ENCODE assay signal across 7 mouse cellular contexts in the genomic region with DNA sequence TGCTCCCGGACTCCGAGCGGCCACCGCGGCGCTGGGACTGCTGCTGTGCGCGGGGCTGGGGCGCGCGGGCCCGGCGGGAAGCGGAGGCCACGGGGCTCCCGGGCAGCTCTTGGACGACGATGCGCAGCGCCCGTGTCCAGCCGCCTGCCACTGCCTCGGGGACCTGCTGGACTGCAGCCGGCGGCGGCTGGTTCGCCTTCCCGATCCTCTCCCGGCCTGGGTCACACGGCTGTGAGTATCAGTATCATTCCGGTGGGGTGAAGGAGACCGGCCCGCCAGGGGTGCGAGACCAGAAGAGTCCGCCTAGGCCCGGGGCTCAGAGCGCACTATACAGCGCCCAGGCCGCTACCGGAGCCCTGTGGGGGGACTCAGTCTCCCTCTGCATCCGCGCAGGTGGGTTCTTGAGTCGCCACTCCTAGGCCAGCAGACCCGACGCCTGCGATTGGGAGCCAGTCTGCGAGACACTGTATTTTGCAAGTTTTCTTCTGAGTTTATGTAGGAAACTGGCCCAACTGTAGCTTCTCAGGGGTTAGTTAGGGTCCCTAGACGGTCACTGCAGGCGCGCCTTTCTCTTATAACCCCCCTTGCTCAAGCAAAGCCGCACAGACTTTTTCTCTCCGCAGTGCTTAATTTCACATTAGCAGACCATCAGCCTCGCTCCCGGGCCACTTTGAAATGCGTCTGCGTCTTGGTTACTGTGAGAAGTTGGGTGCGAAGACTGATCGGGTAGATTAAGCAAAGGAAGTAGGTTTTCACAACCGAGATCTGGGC. TPM values are rescaled to one million over a fixed set of nuclear protein-coding genes. Genes with fewer than 3 reads are reported as not detected.
DNase-seq lines count a peak whose midpoint lies in the region; ATAC-seq lines count a peak whose summit lies in the region.

No protein-coding gene starts in this region.

- H3K36me3 ChIP-seq in embryonic facial prominence, embryonic 12.5 days: no peaks in the 10 kb centered on the region
- H3K36me3 ChIP-seq in heart, embryonic 14.5 days (ENCODE audit: control insufficient read depth, insufficient read depth, low read length): no peaks in the 10 kb centered on the region

- no peaks in the 10 kb centered on the region for H3K9me3 ChIP-seq in embryonic facial prominence, embryonic 12.5 days
- H3K9me3 ChIP-seq in heart, embryonic 14.5 days (ENCODE audit: control insufficient read depth, low read length): no peaks in the 10 kb centered on the region

- no peaks in the 10 kb centered on the region for H3K27me3 ChIP-seq in embryonic facial prominence, embryonic 12.5 days
- peaks cover 35% of the 10 kb centered on the region for H3K27me3 ChIP-seq in heart, embryonic 14.5 days (ENCODE audit: control insufficient read depth, insufficient read depth, low read length)

- peak overlapping the region; percentile 100 for H3K9ac ChIP-seq in embryonic facial prominence, embryonic 12.5 days
- H3K9ac ChIP-seq in heart, embryonic 14.5 days (ENCODE audit: low read length): peak overlapping the region; percentile 74

- H3K4me3 ChIP-seq in embryonic facial prominence, embryonic 12.5 days: peak overlapping the region; percentile 98
- peak overlapping the region; percentile 68 to 72 for H3K4me3 ChIP-seq in heart, embryonic 14.5 days (ENCODE audit: control insufficient read depth in 1 of 2, insufficient read depth in 1 of 2, low read depth in 1 of 2, low read length in 2 of 2)

- peak; percentile 74 for ATAC-seq in embryonic facial prominence, embryonic 12.5 days (ENCODE audit: insufficient number of reproducible peaks, insufficient read depth, low FRiP score, low TSS enrichment)
- peak; percentile 42 for ATAC-seq in heart, embryonic 14.5 days (ENCODE audit: insufficient number of reproducible peaks, insufficient read depth, low FRiP score, low read depth)

- WGBS in embryonic facial prominence, embryonic 12.5 days: 1% methylated on average over 59 of the region's 59 CpGs
- under 1% methylated on average over 55 of the region's 59 CpGs for WGBS in heart, embryonic 14.5 days

- H3K4me1 ChIP-seq in embryonic facial prominence, embryonic 12.5 days: peaks cover 24% of the 10 kb centered on the region
- peaks cover 2 to 10% of the 10 kb centered on the region in 2 experiments; a peak in 3 of 4 replicates for H3K4me1 ChIP-seq in heart, embryonic 14.5 days (ENCODE audit: control insufficient read depth in 2 of 2, insufficient read depth in 2 of 2, low read length in 2 of 2)

- peak overlapping the region; percentile 98 for H3K27ac ChIP-seq in embryonic facial prominence, embryonic 12.5 days
- peak overlapping the region in 1 of 2 experiments; percentile 39; a peak in 1 of 4 replicates for H3K27ac ChIP-seq in heart, embryonic 14.5 days (replicated peaks in 1 of 2; ENCODE audit: control insufficient read depth in 1 of 2, insufficient read depth in 1 of 2, low read depth in 2 of 2, low read length in 2 of 2)

- DNase-seq in urinary bladder, postnatal 25 days (ENCODE audit: low spot score): peak; percentile 15
- no peak for DNase-seq in urinary bladder, adult 2 months (ENCODE audit: low spot score)
- peak; percentile 74 for DNase-seq in kidney, postnatal 10 days
- peak; percentile 33 to 40 for DNase-seq in lung, postnatal 4 days
- DNase-seq in skeletal muscle tissue, adult 2 months (ENCODE audit: low read depth, low spot score): peak; percentile 35

- peak overlapping the region; percentile 56 for H3K4me2 ChIP-seq in embryonic facial prominence, embryonic 12.5 days (replicated peaks)
- peak overlapping the region; percentile 98 for H3K4me2 ChIP-seq in heart, embryonic 14.5 days (ENCODE audit: low read length)

RNA-seq across cellular contexts. Expression of gene Lrig3, which starts 0.7 kb away (rescaled TPM):
- polyA plus RNA-seq in urinary bladder, adult 2 months (2012; rRNA removed): 6.1 and 7.0 TPM in 2 replicates
- 49.5 and 53.2 TPM in 2 replicates for polyA plus RNA-seq in embryonic facial prominence, embryonic 12.5 days (2016; fragmentation: Nextera tagmentation; extraction: Ambion mirVana)
- 0.85 and 1.7 TPM in 2 replicates for polyA plus RNA-seq in heart, embryonic 14.5 days (2014; fragmentation: Nextera tagmentation; extraction: Ambion mirVana)
